Mouse (Mus musculus): Measurements from ENCODE around the gene Olfr683. TPM values are rescaled to one million over a fixed set of nuclear protein-coding genes. Genes with fewer than 3 reads are reported as not detected.
"Not testable (repeated sequence)": the region's sequence is repeated elsewhere in the genome, so short reads cannot be mapped to it uniquely, and the experiment has no call there.

Gene Olfr683
- polyA plus RNA-seq (2017; shearing (Covaris generic)) = not detected

GRCm38 (mm10) chr7:105146912-105147311 is at the start of gene Olfr683:
Olfr683 (minus strand) TSS chr7:105147012.
- no peak for ATAC-seq

- no peak for ATAC-seq
Observed at GRCm38 (mm10) chr7:105185912-105186311, 39.1 kb upstream of the Olfr683 start, which contains the start of gene Olfr685. Olfr685 (minus strand) TSS chr7:105186012.

GRCm38 (mm10) chr7:105170773-105171172 is 24.0 kb upstream of the Olfr683 start:
- ATAC-seq = no peak

- no peak for ATAC-seq
Observed at GRCm38 (mm10) chr7:105163553-105163952, 16.7 kb upstream of the Olfr683 start, which contains the start of gene Olfr684. Olfr684 (minus strand) TSS chr7:105163653.

GRCm38 (mm10) chr7:105141275-105141674 is 5.5 kb downstream of the Olfr683 start:
- ATAC-seq = no peak

GRCm38 (mm10) chr7:105116536-105116935 is 30.3 kb downstream of the Olfr683 start, which contains the start of gene Olfr681:
Olfr681 (plus strand) TSS chr7:105116836.
- no peak for ATAC-seq

GRCm38 (mm10) chr7:105092717-105093116 is 54.1 kb downstream of the Olfr683 start, which contains the start of gene Olfr680-ps1:
Olfr680-ps1 (minus strand) TSS chr7:105092817.
- ATAC-seq = not testable (repeated sequence)

Other genes starting within 250 kb of the Olfr683 start
- not detected for gene Olfr667, start 225.5 kb downstream of the Olfr683 start, polyA plus RNA-seq (2017; shearing (Covaris generic))
- gene Olfr668, start 219.0 kb downstream of the Olfr683 start, polyA plus RNA-seq (2017; shearing (Covaris generic)) = not detected
- not detected for gene Olfr669, start 212.8 kb downstream of the Olfr683 start, polyA plus RNA-seq (2017; shearing (Covaris generic))
- gene Olfr670, start 184.4 kb downstream of the Olfr683 start, polyA plus RNA-seq (2017; shearing (Covaris generic)) = not detected
- gene Olfr671, start 167.9 kb downstream of the Olfr683 start, polyA plus RNA-seq (2017; shearing (Covaris generic)) = not detected
- not detected for gene Olfr672, start 145.0 kb downstream of the Olfr683 start, polyA plus RNA-seq (2017; shearing (Covaris generic))
- gene Olfr675, start 118.6 kb downstream of the Olfr683 start, polyA plus RNA-seq (2017; shearing (Covaris generic)) = not detected
- gene Olfr676, start 114.3 kb downstream of the Olfr683 start, polyA plus RNA-seq (2017; shearing (Covaris generic)) = not detected
- not detected for gene Olfr677, start 95.6 kb downstream of the Olfr683 start, polyA plus RNA-seq (2017; shearing (Covaris generic))
- gene Olfr678, start 82.5 kb downstream of the Olfr683 start, polyA plus RNA-seq (2017; shearing (Covaris generic)) = not detected
- not detected for gene Olfr679, start 65.8 kb downstream of the Olfr683 start, polyA plus RNA-seq (2017; shearing (Covaris generic))
- not detected for gene Olfr680-ps1, start 54.2 kb downstream of the Olfr683 start, polyA plus RNA-seq (2017; shearing (Covaris generic))
- not detected for gene Olfr681, start 30.2 kb downstream of the Olfr683 start, polyA plus RNA-seq (2017; shearing (Covaris generic))
- gene Olfr684, start 16.6 kb upstream of the Olfr683 start, polyA plus RNA-seq (2017; shearing (Covaris generic)) = not detected
- not detected for gene Olfr685, start 39.0 kb upstream of the Olfr683 start, polyA plus RNA-seq (2017; shearing (Covaris generic))
- gene Olfr686, start 60.5 kb upstream of the Olfr683 start, polyA plus RNA-seq (2017; shearing (Covaris generic)) = not detected
- gene Olfr688, start 141.1 kb upstream of the Olfr683 start, polyA plus RNA-seq (2017; shearing (Covaris generic)) = not detected
- not detected for gene Olfr689, start 164.2 kb upstream of the Olfr683 start, polyA plus RNA-seq (2017; shearing (Covaris generic))
- not detected for gene Olfr690, start 187.1 kb upstream of the Olfr683 start, polyA plus RNA-seq (2017; shearing (Covaris generic))
- gene Olfr691, start 195.3 kb upstream of the Olfr683 start, polyA plus RNA-seq (2017; shearing (Covaris generic)) = not detected
- not detected for gene Olfr692, start 221.2 kb upstream of the Olfr683 start, polyA plus RNA-seq (2017; shearing (Covaris generic))
- not detected for gene Gm5901, start 228.0 kb upstream of the Olfr683 start, polyA plus RNA-seq (2017; shearing (Covaris generic))

All from CD4-positive, CD25-positive, alpha-beta regulatory T cell, adult 4 months (primary cell).